12 mouse cellular contexts compared by ENCODE assay signal in the genomic region with DNA sequence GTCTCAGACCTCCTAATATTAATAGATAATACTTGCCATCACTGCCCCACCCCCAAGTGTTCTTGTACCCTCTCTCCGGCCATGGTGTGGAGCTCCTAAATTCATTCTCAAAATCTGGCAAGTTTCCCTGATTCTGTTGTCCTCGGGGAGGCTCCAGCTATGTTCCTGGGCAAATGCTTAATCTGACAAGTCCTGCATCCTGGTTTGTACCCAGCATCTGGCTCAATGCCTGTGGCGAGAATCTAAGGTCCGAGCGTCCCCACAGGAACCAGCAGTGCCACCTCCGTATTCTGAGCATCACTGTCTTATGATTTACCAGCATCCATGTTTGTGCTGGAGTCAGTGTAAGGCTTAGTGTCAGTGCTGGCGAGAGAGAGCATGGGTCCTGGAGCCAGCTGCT.
"Had no signal": no experiment of that assay in that cellular context is flagged by ENCODE, and none has a peak within 500 bp of the region (broad histone marks: within the 10 kb centered on the region; RNA-seq: fewer than 3 reads in every experiment).

No protein-coding gene starts in this region.

- DNase-seq: gastrocnemius, postnatal 14 days; gastrocnemius, postnatal 36 days; heart, adult 2 months; heart, postnatal 14 days; heart, postnatal 36 days; kidney, adult 11 months; kidney, adult 2 months; kidney, adult 9 months; kidney, postnatal 14 days; kidney, postnatal 36 days; liver; liver, embryonic 13.5 days had no signal
